Mouse (Mus musculus) midbrain, embryonic 15.5 days (tissue): ENCODE data around the gene Fkbp14. TPM values are rescaled to one million over a fixed set of nuclear protein-coding genes. Genes with fewer than 3 reads are reported as not detected.

Experiments used
- ATAC-seq: fragments of 200-750 bp; cut with Nextera tagmentation; replicated peaks from 2 replicates; pipeline ENCODE4 v1.8.0; 2017; ENCODE audit warnings: moderate TSS enrichment
- H3K27ac ChIP-seq: fragments of 300-500 bp; sonication (generic); 2 replicates; pipeline ENCODE4 v1.5.1; 2015; ENCODE audit warnings: mild to moderate bottlenecking, inconsistent platforms
- H3K27me3 ChIP-seq: fragments of 300-500 bp; sonication (generic); replicated peaks from 2 replicates; pipeline ENCODE4 v1.6.1; 2015; ENCODE audit warnings: inconsistent platforms
- H3K36me3 ChIP-seq: fragments of 300-500 bp; sonication (generic); replicated peaks from 2 replicates; pipeline ENCODE4 v1.6.1; 2015; ENCODE audit warnings: inconsistent platforms
- H3K4me1 ChIP-seq: fragments of 300-500 bp; sonication (generic); 2 replicates; pipeline ENCODE4 v1.6.1; 2015; ENCODE audit warnings: inconsistent platforms
- H3K4me2 ChIP-seq: fragments of 300-500 bp; sonication (generic); 2 replicates; pipeline ENCODE4 v1.6.1; 2015; ENCODE audit warnings: inconsistent platforms, mild to moderate bottlenecking, moderate library complexity
- H3K4me3 ChIP-seq: fragments of 300-500 bp; sonication (generic); 2 replicates; pipeline ENCODE4 v1.5.1; 2015; ENCODE audit warnings: mild to moderate bottlenecking, inconsistent platforms
- H3K9ac ChIP-seq: fragments of 300-500 bp; sonication (generic); 2 replicates; pipeline ENCODE4 v1.6.1; 2015; ENCODE audit warnings: mild to moderate bottlenecking, inconsistent platforms
- H3K9me3 ChIP-seq: fragments of 300-500 bp; sonication (generic); 2 replicates; pipeline ENCODE4 v1.6.1; 2016; ENCODE audit warnings: inconsistent platforms
- WGBS: fragments of 180-500 bp; shearing (Covaris S2); methylation state at CpG from one replicate; pipeline ENCODE4 v1.1.7; 2015; ENCODE audit warnings: mixed read lengths; 5-methylcytosine and 5-hydroxymethylcytosine counted together
- polyA plus RNA-seq: library from polyadenylated mRNA; unstranded; fragments of >200 nt; fragmentation: Nextera tagmentation; extraction: Ambion mirVana; gene quantifications from 2 replicates; pipeline ENCODE4 v1.2.1, GENCODE M21; 2015

Fkbp14 gene
- polyA plus RNA-seq, 1 experiment from 2014 or later, result 7.0 TPM

DNA sequence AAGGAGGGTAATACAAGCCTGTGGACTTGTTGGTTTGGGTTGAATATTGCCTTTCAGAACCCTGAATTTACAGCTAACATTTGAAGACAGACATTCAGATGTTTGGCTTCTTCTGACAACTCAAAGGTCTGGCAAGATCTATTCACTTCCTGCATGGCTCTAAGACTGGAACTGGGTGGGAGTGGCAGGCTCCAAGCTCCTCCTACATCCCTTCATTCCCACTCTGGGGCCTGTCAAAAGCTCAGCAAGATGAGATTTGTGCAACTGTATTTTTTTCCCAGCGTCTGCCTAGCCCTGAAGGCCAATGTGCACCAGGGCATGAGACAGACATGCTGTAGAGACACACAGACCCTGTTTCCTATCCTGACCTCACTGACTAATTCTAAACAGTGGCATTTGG, 41.3 kb downstream of the Fkbp14 start:
- H3K9me3 ChIP-seq, result no peaks in the 10 kb centered on the region
- peaks cover 45% of the 10 kb centered on the region for H3K4me1 ChIP-seq
- 42% methylated on average over 1 of the region's 1 CpGs for WGBS
- no peak overlapping the region for H3K4me3 ChIP-seq
- no peak for ATAC-seq
- H3K9ac ChIP-seq, result no peak overlapping the region
- no peak overlapping the region for H3K27ac ChIP-seq
- no peaks in the 10 kb centered on the region for H3K36me3 ChIP-seq
- no peak overlapping the region for H3K4me2 ChIP-seq
- no peaks in the 10 kb centered on the region for H3K27me3 ChIP-seq

DNA sequence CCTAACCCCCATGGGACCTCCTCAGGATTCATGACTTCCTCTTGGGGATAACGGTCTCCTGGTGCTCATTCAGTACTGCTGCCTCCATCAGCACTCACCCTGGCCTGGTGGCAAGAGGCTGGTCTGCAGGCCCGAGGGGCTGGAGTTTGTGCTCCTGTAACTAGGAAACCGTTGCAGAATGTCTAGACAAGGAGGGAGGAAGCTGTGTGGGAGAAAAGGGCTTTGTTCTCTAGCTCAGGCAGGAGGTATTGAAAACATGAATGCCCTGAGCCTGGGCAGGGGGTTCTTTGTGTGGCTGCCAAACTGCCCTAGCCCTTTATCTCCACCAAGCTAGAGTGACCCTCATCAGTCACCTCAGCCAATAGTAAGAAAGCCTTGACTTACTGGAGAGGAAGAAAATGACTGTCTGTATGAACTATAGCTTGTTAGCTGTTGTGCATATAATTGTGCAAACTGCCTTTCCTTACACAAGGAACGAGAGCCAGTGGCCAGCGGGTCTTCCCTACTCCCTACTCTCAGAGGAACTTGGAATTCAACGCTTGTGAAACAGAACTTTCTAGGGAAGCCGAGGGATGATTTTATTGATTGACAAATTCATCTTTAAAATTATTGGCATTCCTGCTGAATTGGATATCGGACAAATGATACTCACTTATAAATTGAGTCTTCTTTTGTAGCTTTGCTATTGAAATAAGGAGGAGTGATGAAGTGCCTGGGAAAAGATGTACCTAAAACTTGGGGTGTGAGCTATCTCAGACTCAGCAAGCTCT, 42.6 kb downstream of the Fkbp14 start:
- Histone ChIP-seq H3K27ac (peak overlapping the region; percentile 56), H3K4me2 (no peak overlapping the region), H3K9ac (no peak overlapping the region), H3K36me3 (no peaks in the 10 kb centered on the region), H3K4me3 (no peak overlapping the region), H3K9me3 (no peaks in the 10 kb centered on the region), H3K27me3 (no peaks in the 10 kb centered on the region), H3K4me1 (peaks cover 45% of the 10 kb centered on the region)
- WGBS, result 8% methylated on average over 8 of the region's 8 CpGs
- ATAC-seq, result peak; percentile 79

DNA sequence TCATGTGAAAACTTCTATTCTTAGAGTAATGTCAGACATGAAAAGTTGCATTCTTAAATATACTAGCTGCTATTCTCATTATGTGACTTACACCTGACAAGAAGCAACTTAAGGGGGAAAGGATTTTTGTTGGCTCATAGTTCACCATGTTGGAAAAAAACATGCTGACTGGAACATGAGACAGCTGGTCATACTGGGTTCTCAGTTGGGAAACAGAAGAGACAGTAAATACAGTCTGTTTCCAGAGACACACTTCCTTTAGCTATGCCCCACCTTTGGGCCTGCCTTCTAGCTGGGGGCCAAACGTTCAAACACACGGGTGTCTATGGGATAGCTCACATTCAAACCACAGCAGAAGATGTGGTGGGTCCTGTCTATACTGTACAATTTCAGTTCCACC, 43.5 kb downstream of the Fkbp14 start:
- peak overlapping the region; percentile 56 for H3K27ac ChIP-seq
- no peak overlapping the region for H3K4me3 ChIP-seq
- H3K9ac ChIP-seq, result no peak overlapping the region
- H3K27me3 ChIP-seq, result no peaks in the 10 kb centered on the region
- 46% methylated on average over 2 of the region's 2 CpGs for WGBS
- peaks cover 52% of the 10 kb centered on the region for H3K4me1 ChIP-seq
- ATAC-seq, result no peak
- H3K36me3 ChIP-seq, result no peaks in the 10 kb centered on the region
- H3K4me2 ChIP-seq, result no peak overlapping the region
- no peaks in the 10 kb centered on the region for H3K9me3 ChIP-seq

DNA sequence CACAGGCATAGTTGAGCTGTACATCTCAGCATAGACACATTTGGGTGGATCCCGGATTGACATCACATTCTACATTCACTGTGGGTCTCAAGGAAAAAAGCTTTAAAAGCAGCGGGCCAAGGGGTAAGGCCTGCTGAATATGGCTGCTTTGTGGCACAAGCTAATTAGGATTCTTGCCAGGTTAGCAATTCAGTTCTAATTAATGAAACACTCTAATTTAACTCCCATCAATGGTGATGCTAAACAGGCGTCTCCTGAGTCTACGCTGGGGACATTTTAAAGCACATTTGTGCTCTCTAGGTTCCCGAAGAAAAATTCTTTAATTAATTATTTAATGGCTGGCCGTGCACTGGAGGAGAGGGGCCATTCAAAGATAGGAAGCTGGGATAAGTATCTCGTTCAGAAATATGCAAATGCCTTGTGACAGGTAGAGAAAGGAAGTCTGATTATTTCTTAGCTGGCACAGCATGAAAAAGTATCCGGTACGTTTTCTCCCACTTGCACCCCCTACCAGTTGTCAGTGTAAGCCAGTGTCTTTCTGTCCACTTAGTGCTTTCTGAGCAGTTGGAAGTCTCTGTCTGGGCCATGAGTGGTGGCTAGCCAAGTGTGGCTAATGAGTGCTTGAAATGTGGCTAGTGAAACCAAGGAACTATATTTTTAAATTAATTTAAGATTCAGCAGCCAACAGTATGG, 44.2 kb downstream of the Fkbp14 start:
- no peak overlapping the region for H3K9ac ChIP-seq
- 19% methylated on average over 9 of the region's 9 CpGs for WGBS
- no peaks in the 10 kb centered on the region for H3K36me3 ChIP-seq
- H3K4me2 ChIP-seq, result no peak overlapping the region; the same call in 1 of the 2 replicates
- no peaks in the 10 kb centered on the region for H3K9me3 ChIP-seq
- no peak overlapping the region for H3K4me3 ChIP-seq
- peak overlapping the region; percentile 62 for H3K27ac ChIP-seq
- ATAC-seq, result peak; percentile 55
- no peaks in the 10 kb centered on the region for H3K27me3 ChIP-seq
- H3K4me1 ChIP-seq, result peaks cover 52% of the 10 kb centered on the region

DNA sequence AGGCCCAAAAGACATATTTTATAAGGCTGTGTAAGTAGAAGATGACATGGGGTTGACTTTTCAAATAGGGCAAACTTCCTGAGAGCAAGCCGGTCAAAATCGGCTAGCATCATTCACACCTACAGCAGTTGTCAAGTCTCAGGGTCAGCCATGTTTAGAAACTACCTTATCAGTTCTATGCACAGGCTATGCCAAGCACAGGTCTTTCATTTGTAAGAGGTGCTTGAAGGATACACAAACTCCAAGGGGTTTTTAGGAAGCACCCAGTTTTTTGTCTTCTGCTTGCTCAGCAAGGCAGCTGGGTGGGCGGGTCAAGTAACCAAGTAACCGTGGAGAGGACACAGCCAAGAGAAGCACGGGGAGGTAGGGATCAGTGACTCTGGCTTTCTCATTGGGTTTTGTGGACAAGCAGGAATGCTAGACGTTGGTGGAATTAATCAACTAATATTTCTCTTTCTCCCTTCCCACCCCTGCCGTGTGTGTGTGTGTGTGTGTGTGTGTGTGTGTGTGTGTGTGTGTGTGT, 46.2 kb downstream of the Fkbp14 start:
- H3K27me3 ChIP-seq, result no peaks in the 10 kb centered on the region
- no peak overlapping the region for H3K27ac ChIP-seq
- no peak for ATAC-seq
- no peaks in the 10 kb centered on the region for H3K36me3 ChIP-seq
- H3K9me3 ChIP-seq, result no peaks in the 10 kb centered on the region
- no peak overlapping the region for H3K9ac ChIP-seq
- H3K4me2 ChIP-seq, result no peak overlapping the region
- 51% methylated on average over 7 of the region's 7 CpGs for WGBS
- no peak overlapping the region for H3K4me3 ChIP-seq
- H3K4me1 ChIP-seq, result peaks cover 52% of the 10 kb centered on the region

DNA sequence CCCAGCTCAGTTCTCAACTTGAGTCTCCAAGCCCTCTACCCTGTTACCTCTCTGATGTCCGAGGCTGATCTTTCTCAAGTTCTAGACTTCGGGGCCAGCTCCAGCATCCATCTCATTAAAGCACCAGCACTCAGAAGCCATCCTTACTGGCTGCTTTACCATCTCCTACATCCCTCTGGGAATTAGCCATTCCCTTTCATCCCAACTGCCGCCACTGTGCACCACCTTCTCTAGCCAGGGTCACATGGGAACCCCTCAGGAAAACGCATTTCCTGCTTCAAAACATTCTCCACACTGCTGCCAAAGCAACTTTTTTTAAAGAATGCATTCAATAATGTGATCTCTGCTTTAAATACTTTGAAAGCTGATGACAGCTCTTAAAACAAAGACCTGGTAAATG, 47.8 kb downstream of the Fkbp14 start:
- H3K36me3 ChIP-seq, result no peaks in the 10 kb centered on the region
- H3K9me3 ChIP-seq, result no peaks in the 10 kb centered on the region
- H3K4me1 ChIP-seq, result peaks cover 38% of the 10 kb centered on the region
- H3K27me3 ChIP-seq, result no peaks in the 10 kb centered on the region
- no peak overlapping the region for H3K9ac ChIP-seq
- H3K27ac ChIP-seq, result no peak overlapping the region
- ATAC-seq, result no peak
- WGBS, result 57% methylated on average over 4 of the region's 4 CpGs
- H3K4me3 ChIP-seq, result no peak overlapping the region
- no peak overlapping the region for H3K4me2 ChIP-seq

DNA sequence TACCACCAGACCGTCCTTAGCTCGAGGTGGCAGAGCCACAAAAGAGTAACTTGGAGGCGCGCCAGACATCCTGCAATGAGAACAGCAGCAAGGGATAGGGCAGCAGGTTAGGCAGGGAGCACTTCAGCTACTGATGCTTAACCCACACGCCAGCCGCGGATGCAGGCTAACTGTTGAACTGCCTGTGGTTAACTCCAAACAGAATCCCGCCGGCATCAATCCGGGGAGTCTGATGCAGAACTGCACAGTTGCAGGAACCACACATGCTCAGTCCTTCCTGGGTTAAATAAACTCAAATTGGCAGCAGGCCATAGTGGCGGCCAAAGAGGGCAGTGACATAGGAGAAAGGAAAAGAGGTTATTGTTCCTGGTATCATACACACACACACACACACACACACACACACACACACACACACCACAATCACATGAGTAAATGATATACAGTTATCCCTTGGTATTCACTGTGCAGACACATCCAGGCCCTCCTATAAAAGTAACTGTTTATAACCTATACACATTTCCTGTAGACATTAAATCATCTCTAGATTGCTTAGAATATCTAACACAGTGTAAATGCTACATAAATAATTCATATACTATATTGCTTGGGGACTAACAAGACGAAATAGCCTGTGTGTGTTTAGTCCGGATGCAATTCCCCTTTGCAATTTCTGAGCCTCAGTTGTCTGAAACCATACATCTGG, 48.6 kb downstream of the Fkbp14 start:
- ATAC-seq, result 0 out of 2 replicates have a peak, but pooled peaks have one; percentile 31
- Histone ChIP-seq H3K36me3 (peaks cover 5% of the 10 kb centered on the region), H3K9me3 (no peaks in the 10 kb centered on the region), H3K9ac (no peak overlapping the region), H3K27me3 (no peaks in the 10 kb centered on the region), H3K4me3 (no peak overlapping the region), H3K4me1 (peaks cover 29% of the 10 kb centered on the region), H3K27ac (0 out of 2 replicates have a peak overlapping the region, but pooled peaks have one; percentile 24), H3K4me2 (no peak overlapping the region)
- WGBS, result 62% methylated on average over 13 of the region's 13 CpGs

DNA sequence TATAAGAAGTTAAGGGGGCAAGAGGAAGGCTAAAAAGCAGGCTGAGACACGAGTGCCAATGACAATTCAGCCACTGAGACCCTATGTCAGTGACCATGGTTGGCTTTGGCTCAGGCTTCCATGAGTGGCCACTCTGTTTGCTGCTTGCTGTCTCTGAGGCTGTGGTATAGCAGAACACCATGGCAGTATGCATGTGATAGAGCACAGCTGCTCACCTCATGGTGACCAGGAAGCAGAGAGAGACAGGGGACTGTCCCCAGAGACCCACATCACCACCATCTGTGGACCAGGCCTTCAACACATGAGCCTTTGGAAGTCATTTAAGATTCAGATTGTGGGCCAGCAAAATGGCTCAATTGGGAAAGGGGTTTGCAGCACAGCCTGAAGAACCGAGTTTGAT, 53.5 kb downstream of the Fkbp14 start:
- ATAC-seq, result no peak
- Histone ChIP-seq H3K4me3 (no peak overlapping the region), H3K36me3 (peaks cover 7% of the 10 kb centered on the region), H3K27ac (no peak overlapping the region), H3K27me3 (no peaks in the 10 kb centered on the region), H3K9ac (no peak overlapping the region), H3K4me1 (peaks cover 26% of the 10 kb centered on the region), H3K4me2 (no peak overlapping the region), H3K9me3 (no peaks in the 10 kb centered on the region)
- 78% methylated on average over 2 of the region's 2 CpGs for WGBS

DNA sequence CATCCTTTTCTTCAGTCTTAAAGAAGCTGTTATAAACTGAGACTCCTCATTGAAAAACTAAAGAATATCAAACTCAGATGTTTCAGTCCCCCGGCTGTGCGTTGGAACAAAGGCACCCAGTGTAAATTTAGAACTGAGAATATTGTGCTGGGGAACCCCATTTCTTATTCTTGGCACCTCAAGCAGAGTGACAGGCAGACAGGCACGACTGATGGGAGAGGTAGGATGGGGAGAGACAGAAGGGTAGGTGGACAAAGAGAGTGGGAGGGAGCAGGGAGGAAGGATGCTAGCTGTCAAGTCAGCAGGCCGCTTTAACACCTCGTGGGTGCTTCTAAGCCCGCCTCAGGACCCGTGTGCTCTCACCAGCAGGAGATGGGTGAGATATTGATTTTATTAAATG, 54.3 kb downstream of the Fkbp14 start:
- Histone ChIP-seq H3K4me1 (peaks cover 21% of the 10 kb centered on the region), H3K9ac (no peak overlapping the region), H3K4me2 (no peak overlapping the region), H3K4me3 (no peak overlapping the region), H3K36me3 (peaks cover 7% of the 10 kb centered on the region), H3K9me3 (no peaks in the 10 kb centered on the region), H3K27ac (no peak overlapping the region), H3K27me3 (no peaks in the 10 kb centered on the region)
- ATAC-seq, result no peak
- WGBS, result 67% methylated on average over 7 of the region's 7 CpGs

DNA sequence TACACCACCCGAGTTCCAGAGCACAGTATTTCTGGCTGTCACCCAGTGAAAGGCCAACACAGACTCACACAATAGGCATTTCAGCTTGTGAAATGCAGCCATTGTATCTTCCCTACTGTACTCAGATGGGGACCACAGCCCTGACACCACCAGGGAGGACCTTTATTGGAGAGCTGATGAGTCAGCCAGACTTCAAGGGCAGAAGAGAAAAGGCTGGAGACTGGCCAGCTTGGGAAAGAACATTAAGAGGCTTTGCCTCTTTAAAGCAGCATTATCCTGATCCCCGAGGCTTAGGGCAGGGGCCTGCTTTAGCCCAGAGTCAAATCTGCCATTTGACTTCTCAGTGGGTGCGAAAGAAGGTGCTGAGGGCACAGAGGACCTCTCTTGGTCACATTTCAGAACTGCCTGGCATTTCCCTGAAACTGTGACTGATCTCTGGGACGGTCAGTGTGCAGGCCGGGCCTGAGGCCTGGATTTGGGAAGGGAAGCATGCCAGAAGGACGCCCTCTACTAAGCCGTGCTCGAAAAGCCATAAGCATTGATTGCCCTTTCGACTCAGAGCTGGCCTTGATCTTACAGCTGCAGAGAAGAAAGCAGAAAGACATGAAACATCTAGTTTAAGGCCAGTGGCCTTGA, 56.7 kb downstream of the Fkbp14 start:
- H3K36me3 ChIP-seq, result peaks cover 7% of the 10 kb centered on the region
- no peaks in the 10 kb centered on the region for H3K9me3 ChIP-seq
- peak overlapping the region; percentile 10; the same call in 1 of the 2 replicates for H3K27ac ChIP-seq
- no peak overlapping the region for H3K9ac ChIP-seq
- H3K4me3 ChIP-seq, result no peak overlapping the region
- no peak overlapping the region for H3K4me2 ChIP-seq
- peak; percentile 18; the same call in 1 of the 2 replicates for ATAC-seq
- H3K27me3 ChIP-seq, result no peaks in the 10 kb centered on the region
- H3K4me1 ChIP-seq, result peaks cover 21% of the 10 kb centered on the region
- WGBS, result 32% methylated on average over 9 of the region's 9 CpGs

DNA sequence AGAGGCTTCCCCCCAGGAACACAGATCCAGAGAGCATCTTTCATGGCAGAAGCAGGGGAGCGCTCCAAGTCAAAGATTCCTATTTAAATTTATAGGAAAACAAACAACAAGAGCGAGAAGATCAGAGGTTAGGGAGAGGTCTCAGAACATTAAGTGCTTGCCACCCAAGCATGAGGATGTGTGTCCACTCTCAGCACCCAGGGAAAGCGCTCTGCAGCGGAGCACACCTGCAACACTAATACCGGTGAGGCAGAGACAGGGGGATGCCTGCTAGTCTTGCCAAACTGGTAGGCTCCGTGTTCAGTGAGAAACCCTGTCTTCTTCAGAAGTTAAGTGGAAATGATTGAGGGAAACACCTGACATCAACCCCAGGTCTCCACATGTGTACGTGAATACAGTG, 57.7 kb downstream of the Fkbp14 start:
- Histone ChIP-seq H3K4me2 (no peak overlapping the region), H3K4me3 (no peak overlapping the region), H3K9me3 (no peaks in the 10 kb centered on the region), H3K27ac (no peak overlapping the region), H3K9ac (no peak overlapping the region), H3K4me1 (peaks cover 21% of the 10 kb centered on the region), H3K36me3 (peaks cover 7% of the 10 kb centered on the region), H3K27me3 (no peaks in the 10 kb centered on the region)
- 74% methylated on average over 7 of the region's 7 CpGs for WGBS
- ATAC-seq, result no peak

DNA sequence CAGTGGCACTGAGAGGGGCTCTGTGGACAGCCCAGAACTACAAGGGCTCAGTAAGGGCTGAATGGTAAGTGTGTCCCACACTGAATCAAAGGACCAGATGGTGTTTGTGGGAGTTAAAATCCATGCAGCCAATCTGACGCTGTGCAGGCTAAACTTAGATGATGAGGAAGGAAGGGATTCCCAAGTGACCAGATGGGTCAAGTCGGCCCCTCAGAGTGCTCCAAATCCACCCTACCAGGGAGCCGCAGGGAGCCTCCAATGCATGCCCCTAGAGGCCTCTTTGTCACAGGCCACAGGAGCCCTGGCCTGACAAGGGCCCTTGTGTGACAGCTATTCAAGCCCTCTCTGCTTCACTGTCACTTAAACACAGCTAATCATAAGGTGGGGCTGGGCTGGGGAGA, 58.3 kb downstream of the Fkbp14 start:
- peak; percentile 51; the same call in 1 of the 2 replicates for ATAC-seq
- WGBS, result 14% methylated on average over 3 of the region's 3 CpGs
- Histone ChIP-seq H3K4me1 (peaks cover 21% of the 10 kb centered on the region), H3K9ac (no peak overlapping the region), H3K4me2 (no peak overlapping the region), H3K27ac (peak overlapping the region; percentile 1; the same call in 1 of the 2 replicates), H3K4me3 (no peak overlapping the region), H3K27me3 (no peaks in the 10 kb centered on the region), H3K9me3 (no peaks in the 10 kb centered on the region), H3K36me3 (peaks cover 6% of the 10 kb centered on the region)
